Mouse (Mus musculus): ENCODE results near the gene Nr3c2. TPM values are rescaled to one million over a fixed set of nuclear protein-coding genes. Genes with fewer than 3 reads are reported as not detected.

The Nr3c2 gene
- polyA plus RNA-seq, 1 experiment from 2014 or later, result 4.5 TPM

DNA sequence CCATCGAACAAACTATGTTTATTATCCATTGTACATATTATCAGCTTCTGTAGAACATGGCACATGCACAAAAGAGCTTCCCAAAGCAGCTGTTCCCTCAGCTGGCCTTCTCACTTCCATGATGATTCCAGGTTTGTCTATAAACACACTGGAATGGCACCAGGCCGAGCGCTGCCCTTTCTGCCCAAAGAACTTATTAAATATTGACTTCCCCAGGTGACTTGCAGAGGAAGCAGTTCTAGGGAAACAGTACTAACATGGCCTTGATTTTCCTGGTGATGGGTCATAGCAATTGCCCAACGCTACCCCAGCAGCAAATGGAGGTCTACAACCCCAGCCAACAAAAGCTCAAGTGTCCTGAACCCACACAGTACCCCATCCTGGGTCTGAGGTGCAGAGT is 379.0 kb downstream of the Nr3c2 start:
- WGBS, result 92% methylated on average over 4 of the region's 4 CpGs
- Histone ChIP-seq H3K9ac (replicated peaks; ENCODE audit: low read length) (no peak overlapping the region), H3K4me1 (ENCODE audit: insufficient read depth, low read length) (no peaks in the 10 kb centered on the region), H3K4me3 (ENCODE audit: low read length) (no peak overlapping the region), H3K36me3 (ENCODE audit: insufficient read depth, low read length) (no peaks in the 10 kb centered on the region), H3K27me3 (ENCODE audit: insufficient read depth, low read length) (no peaks in the 10 kb centered on the region), H3K4me2 (replicated peaks; ENCODE audit: low read depth, low read length) (no peak overlapping the region), H3K27ac (ENCODE audit: low read length) (no peak overlapping the region), H3K9me3 (ENCODE audit: low read length) (no peaks in the 10 kb centered on the region)
- no peak for ATAC-seq (ENCODE audit: low FRiP score, low TSS enrichment)

DNA sequence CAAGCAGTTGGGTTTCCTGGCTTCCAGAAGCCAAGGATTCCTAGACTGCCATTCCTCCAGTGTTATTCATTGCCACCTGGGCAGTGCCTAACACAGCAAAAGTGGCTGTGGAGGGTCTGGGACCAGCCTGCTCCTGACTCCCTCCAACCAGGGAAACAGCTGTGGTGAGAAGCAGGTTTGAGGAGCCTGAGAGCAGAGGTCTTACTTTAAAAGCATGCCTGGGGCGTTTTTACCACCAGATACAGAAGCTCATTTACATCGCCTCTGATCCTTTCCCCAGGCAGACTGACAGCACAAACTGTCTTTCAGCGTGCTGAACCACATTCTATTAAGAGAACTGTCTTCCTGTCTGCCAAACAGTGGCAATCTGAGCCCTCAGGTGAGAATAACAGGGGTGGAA is 380.7 kb downstream of the Nr3c2 start:
- 53% methylated on average over 3 of the region's 3 CpGs for WGBS
- Histone ChIP-seq H3K9ac (replicated peaks; ENCODE audit: low read length) (no peak overlapping the region), H3K4me3 (ENCODE audit: low read length) (no peak overlapping the region), H3K4me2 (replicated peaks; ENCODE audit: low read depth, low read length) (no peak overlapping the region), H3K9me3 (ENCODE audit: low read length) (no peaks in the 10 kb centered on the region), H3K36me3 (ENCODE audit: insufficient read depth, low read length) (no peaks in the 10 kb centered on the region; the same call in 1 of the 2 replicates), H3K27ac (ENCODE audit: low read length) (no peak overlapping the region), H3K4me1 (ENCODE audit: insufficient read depth, low read length) (no peaks in the 10 kb centered on the region), H3K27me3 (ENCODE audit: insufficient read depth, low read length) (no peaks in the 10 kb centered on the region)
- no peak for ATAC-seq (ENCODE audit: low FRiP score, low TSS enrichment)

DNA sequence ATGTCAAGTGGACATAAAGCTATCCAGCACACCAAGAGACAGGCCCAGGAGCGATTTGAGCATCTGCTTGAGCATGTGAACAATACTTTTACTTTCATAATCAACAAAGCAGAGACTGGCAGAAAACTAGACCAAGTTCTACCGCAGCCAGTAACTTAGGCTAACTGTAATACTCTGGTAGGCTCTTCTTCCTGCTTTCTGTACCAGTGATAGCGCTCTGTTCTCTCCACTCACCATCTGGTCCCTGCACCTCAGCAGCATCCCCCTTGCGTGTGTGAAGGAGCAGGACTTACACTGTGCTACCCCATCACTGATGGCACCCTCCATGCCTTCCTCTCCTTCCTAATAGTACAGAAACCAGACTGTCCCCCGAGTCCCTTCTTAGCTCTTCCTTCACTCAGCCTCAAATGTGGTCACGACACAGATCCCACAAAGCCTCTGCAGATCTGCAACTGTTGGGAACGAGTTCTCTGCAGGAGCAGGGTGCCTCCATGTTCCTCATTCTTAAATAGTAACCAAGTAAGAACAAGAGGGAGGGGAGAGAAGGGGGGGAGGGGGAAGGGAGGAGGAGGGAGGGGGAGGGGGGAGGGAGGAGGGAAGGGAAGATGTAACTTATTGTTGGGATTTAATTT is 383.5 kb downstream of the Nr3c2 start:
- no peaks in the 10 kb centered on the region for H3K9me3 ChIP-seq (ENCODE audit: low read length)
- WGBS, result 84% methylated on average over 7 of the region's 7 CpGs
- H3K4me1 ChIP-seq (ENCODE audit: insufficient read depth, low read length), result no peaks in the 10 kb centered on the region
- no peaks in the 10 kb centered on the region; the same call in 1 of the 2 replicates for H3K36me3 ChIP-seq (ENCODE audit: insufficient read depth, low read length)
- no peak overlapping the region for H3K4me3 ChIP-seq (ENCODE audit: low read length)
- ATAC-seq (ENCODE audit: low FRiP score, low TSS enrichment), result 0 out of 2 replicates have a peak, but pooled peaks have one; percentile 15
- no peak overlapping the region for H3K9ac ChIP-seq (replicated peaks; ENCODE audit: low read length)
- no peak overlapping the region for H3K4me2 ChIP-seq (replicated peaks; ENCODE audit: low read depth, low read length)
- H3K27me3 ChIP-seq (ENCODE audit: insufficient read depth, low read length), result no peaks in the 10 kb centered on the region
- H3K27ac ChIP-seq (ENCODE audit: low read length), result no peak overlapping the region

GRCm38 (mm10) chr8:77284473-77284872 is 385.2 kb downstream of the Nr3c2 start:
- Histone ChIP-seq H3K4me2 (replicated peaks; ENCODE audit: low read depth, low read length) (no peak overlapping the region), H3K4me1 (ENCODE audit: insufficient read depth, low read length) (no peaks in the 10 kb centered on the region), H3K27ac (ENCODE audit: low read length) (no peak overlapping the region), H3K27me3 (ENCODE audit: insufficient read depth, low read length) (no peaks in the 10 kb centered on the region), H3K4me3 (ENCODE audit: low read length) (no peak overlapping the region), H3K9ac (replicated peaks; ENCODE audit: low read length) (no peak overlapping the region), H3K36me3 (ENCODE audit: insufficient read depth, low read length) (no peaks in the 10 kb centered on the region; the same call in 1 of the 2 replicates), H3K9me3 (ENCODE audit: low read length) (no peaks in the 10 kb centered on the region)
- no peak for ATAC-seq (ENCODE audit: low FRiP score, low TSS enrichment)
- WGBS, result 88% methylated on average over 3 of the region's 3 CpGs

- WGBS, result 33% methylated on average over 3 of the region's 3 CpGs
- H3K4me1 ChIP-seq (ENCODE audit: insufficient read depth, low read length), result no peaks in the 10 kb centered on the region
- no peaks in the 10 kb centered on the region for H3K27me3 ChIP-seq (ENCODE audit: insufficient read depth, low read length)
- H3K27ac ChIP-seq (ENCODE audit: low read length), result no peak overlapping the region
- H3K4me3 ChIP-seq (ENCODE audit: low read length), result no peak overlapping the region
- no peak overlapping the region for H3K9ac ChIP-seq (replicated peaks; ENCODE audit: low read length)
- no peaks in the 10 kb centered on the region for H3K9me3 ChIP-seq (ENCODE audit: low read length)
- no peak for ATAC-seq (ENCODE audit: low FRiP score, low TSS enrichment)
- H3K4me2 ChIP-seq (replicated peaks; ENCODE audit: low read depth, low read length), result no peak overlapping the region
- H3K36me3 ChIP-seq (ENCODE audit: insufficient read depth, low read length), result no peaks in the 10 kb centered on the region; the same call in 1 of the 2 replicates
Observed at GRCm38 (mm10) chr8:77288065-77288464, 388.8 kb downstream of the Nr3c2 start.

DNA sequence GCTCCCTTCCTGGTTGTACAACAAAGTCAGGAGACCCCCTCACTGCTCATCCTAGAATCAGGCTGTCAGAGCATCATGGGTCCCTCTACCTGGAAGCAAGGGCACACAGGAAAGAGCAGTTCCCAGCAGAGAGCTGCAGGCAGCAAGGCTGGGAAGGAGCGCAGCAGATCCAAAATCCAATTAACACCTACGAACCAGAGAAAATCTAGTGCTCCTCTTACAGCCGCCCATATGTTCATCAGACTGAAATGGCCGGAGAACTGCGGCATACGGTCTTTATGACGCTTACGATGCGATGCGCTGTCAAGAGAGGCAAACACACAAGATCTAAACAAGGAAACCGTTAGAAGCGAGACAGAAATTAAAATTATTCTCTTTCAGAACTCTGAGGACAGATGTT is 389.2 kb downstream of the Nr3c2 start:
- WGBS, result 86% methylated on average over 12 of the region's 12 CpGs
- H3K4me3 ChIP-seq (ENCODE audit: low read length), result no peak overlapping the region
- no peaks in the 10 kb centered on the region for H3K4me1 ChIP-seq (ENCODE audit: insufficient read depth, low read length)
- no peaks in the 10 kb centered on the region for H3K27me3 ChIP-seq (ENCODE audit: insufficient read depth, low read length)
- no peaks in the 10 kb centered on the region for H3K9me3 ChIP-seq (ENCODE audit: low read length)
- no peak overlapping the region for H3K4me2 ChIP-seq (replicated peaks; ENCODE audit: low read depth, low read length)
- H3K36me3 ChIP-seq (ENCODE audit: insufficient read depth, low read length), result no peaks in the 10 kb centered on the region; the same call in 1 of the 2 replicates
- ATAC-seq (ENCODE audit: low FRiP score, low TSS enrichment), result no peak
- no peak overlapping the region for H3K27ac ChIP-seq (ENCODE audit: low read length)
- H3K9ac ChIP-seq (replicated peaks; ENCODE audit: low read length), result no peak overlapping the region

GRCm38 (mm10) chr8:77292120-77292519 is 392.9 kb downstream of the Nr3c2 start:
- Histone ChIP-seq H3K9ac (replicated peaks; ENCODE audit: low read length) (no peak overlapping the region), H3K4me3 (ENCODE audit: low read length) (no peak overlapping the region), H3K4me2 (replicated peaks; ENCODE audit: low read depth, low read length) (no peak overlapping the region), H3K9me3 (ENCODE audit: low read length) (no peaks in the 10 kb centered on the region), H3K27me3 (ENCODE audit: insufficient read depth, low read length) (no peaks in the 10 kb centered on the region), H3K27ac (ENCODE audit: low read length) (no peak overlapping the region), H3K4me1 (ENCODE audit: insufficient read depth, low read length) (no peaks in the 10 kb centered on the region), H3K36me3 (ENCODE audit: insufficient read depth, low read length) (peaks cover 6% of the 10 kb centered on the region; the same call in 1 of the 2 replicates)
- WGBS, result 75% methylated on average over 4 of the region's 4 CpGs
- no peak for ATAC-seq (ENCODE audit: low FRiP score, low TSS enrichment)

DNA sequence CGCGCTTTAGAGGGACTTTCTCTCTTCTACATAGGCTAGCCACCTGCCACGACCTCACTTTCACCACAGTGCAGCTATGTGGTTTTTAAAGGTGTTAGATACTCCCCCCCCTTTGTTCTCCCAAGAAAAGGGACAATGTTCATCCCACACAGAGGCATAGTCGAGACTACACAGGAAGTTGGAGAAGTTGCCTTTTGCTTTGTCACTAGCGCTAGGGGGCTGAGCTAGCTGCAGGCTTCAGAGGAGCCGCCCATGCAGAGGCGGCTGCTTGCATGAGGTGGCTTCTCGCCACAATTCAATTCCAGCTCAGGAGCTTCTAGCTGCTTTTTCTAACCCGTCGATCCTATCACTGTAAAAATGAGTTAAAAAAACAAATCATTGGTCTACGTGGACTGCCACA is 393.4 kb downstream of the Nr3c2 start:
- H3K9me3 ChIP-seq (ENCODE audit: low read length), result no peaks in the 10 kb centered on the region
- no peaks in the 10 kb centered on the region for H3K4me1 ChIP-seq (ENCODE audit: insufficient read depth, low read length)
- H3K27me3 ChIP-seq (ENCODE audit: insufficient read depth, low read length), result no peaks in the 10 kb centered on the region
- no peak for ATAC-seq (ENCODE audit: low FRiP score, low TSS enrichment)
- H3K4me3 ChIP-seq (ENCODE audit: low read length), result no peak overlapping the region
- no peak overlapping the region for H3K4me2 ChIP-seq (replicated peaks; ENCODE audit: low read depth, low read length)
- H3K36me3 ChIP-seq (ENCODE audit: insufficient read depth, low read length), result peaks cover 8% of the 10 kb centered on the region; the same call in 1 of the 2 replicates
- no peak overlapping the region for H3K9ac ChIP-seq (replicated peaks; ENCODE audit: low read length)
- no peak overlapping the region for H3K27ac ChIP-seq (ENCODE audit: low read length)
- WGBS, result 70% methylated on average over 11 of the region's 11 CpGs

DNA sequence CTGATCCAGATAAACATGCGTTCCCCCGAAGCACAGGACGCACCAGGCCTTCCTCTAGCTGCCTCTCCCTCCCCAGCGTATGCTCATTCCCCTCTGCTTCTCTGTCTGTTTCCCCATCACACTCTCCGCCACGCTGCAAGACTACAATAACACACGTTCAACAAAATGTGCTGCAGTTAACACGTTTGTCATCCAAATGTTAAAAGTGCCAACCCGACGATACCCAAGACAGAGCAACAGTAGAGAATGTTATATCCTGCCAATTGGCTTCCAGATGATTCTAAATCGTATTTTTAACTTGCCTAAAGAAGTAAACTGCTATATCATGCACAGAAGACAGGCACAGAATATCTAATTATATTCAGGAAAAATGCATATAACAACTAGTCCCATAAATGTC is 395.4 kb downstream of the Nr3c2 start:
- Histone ChIP-seq H3K9me3 (ENCODE audit: low read length) (no peaks in the 10 kb centered on the region), H3K4me2 (replicated peaks; ENCODE audit: low read depth, low read length) (no peak overlapping the region), H3K27me3 (ENCODE audit: insufficient read depth, low read length) (no peaks in the 10 kb centered on the region), H3K9ac (replicated peaks; ENCODE audit: low read length) (no peak overlapping the region), H3K27ac (ENCODE audit: low read length) (no peak overlapping the region), H3K36me3 (ENCODE audit: insufficient read depth, low read length) (peaks cover 12% of the 10 kb centered on the region; the same call in 1 of the 2 replicates), H3K4me1 (ENCODE audit: insufficient read depth, low read length) (no peaks in the 10 kb centered on the region), H3K4me3 (ENCODE audit: low read length) (no peak overlapping the region)
- whole genome bisulfite sequencing, result 85% methylated on average over 11 of the region's 11 CpGs
- ATAC-seq (ENCODE audit: low FRiP score, low TSS enrichment), result no peak

Data from kidney, embryonic 16.5 days (tissue).